Mouse (Mus musculus): ENCODE data around the gene Zwilch. TPM values are rescaled to one million over a fixed set of nuclear protein-coding genes. Genes with fewer than 3 reads are reported as not detected.
"Not testable (repeated sequence)": the region's sequence is repeated elsewhere in the genome, so short reads cannot be mapped to it uniquely, and the experiment has no call there.

Zwilch gene
- polyA plus RNA-seq, 1 experiment from 2014 or later = 5.1 TPM

- not testable (repeated sequence) for H3K4me3 ChIP-seq (ENCODE audit: low read depth, low read length); H3K27me3 ChIP-seq (ENCODE audit: control insufficient read depth, insufficient read depth, low read depth, low read length); H3K36me3 ChIP-seq (ENCODE audit: control insufficient read depth, insufficient read depth, low read length); H3K9me3 ChIP-seq (replicated peaks; ENCODE audit: control insufficient read depth, low read length, poor library complexity, severe bottlenecking); H3K9ac ChIP-seq (ENCODE audit: low read depth, low read length); H3K27ac ChIP-seq (ENCODE audit: low read length); ATAC-seq; H3K4me1 ChIP-seq (ENCODE audit: control insufficient read depth, insufficient read depth, low read length); H3K4me2 ChIP-seq (ENCODE audit: low read length)
- WGBS = 69% methylated on average over 3 of the region's 3 CpGs
Observed at GRCm38 (mm10) chr9:64124846-64125245, 48.1 kb downstream of the Zwilch start.

DNA sequence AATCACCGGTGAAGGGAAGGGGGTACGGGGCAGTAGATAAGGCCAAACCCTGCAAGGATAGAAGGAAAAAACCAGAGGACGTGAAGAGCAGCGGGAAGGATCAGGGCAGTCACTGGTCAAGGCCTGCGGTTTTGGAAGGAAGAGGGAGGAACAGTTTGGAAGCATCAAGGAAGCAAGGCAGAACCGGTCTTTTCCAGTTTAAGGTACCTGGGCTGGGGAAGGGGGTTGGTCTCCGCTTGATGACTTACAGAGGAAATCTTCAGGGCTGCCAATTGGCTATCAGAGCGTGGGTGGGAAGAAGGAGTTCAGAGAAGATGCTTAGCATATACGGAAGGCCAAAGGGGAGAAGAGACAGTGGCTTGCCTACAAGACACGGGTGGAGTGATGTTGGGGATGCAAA lies 50.3 kb downstream of the Zwilch start:
- no peaks in the 10 kb centered on the region for H3K27me3 ChIP-seq (ENCODE audit: control insufficient read depth, insufficient read depth, low read depth, low read length)
- H3K9ac ChIP-seq (ENCODE audit: low read depth, low read length) = no peak overlapping the region
- no peak for ATAC-seq
- H3K36me3 ChIP-seq (ENCODE audit: control insufficient read depth, insufficient read depth, low read length) = no peaks in the 10 kb centered on the region
- no peaks in the 10 kb centered on the region for H3K4me1 ChIP-seq (ENCODE audit: control insufficient read depth, insufficient read depth, low read length)
- WGBS = 96% methylated on average over 10 of the region's 10 CpGs
- no peak overlapping the region for H3K27ac ChIP-seq (ENCODE audit: low read length)
- no peak overlapping the region for H3K4me2 ChIP-seq (ENCODE audit: low read length)
- H3K4me3 ChIP-seq (ENCODE audit: low read depth, low read length) = no peak overlapping the region
- H3K9me3 ChIP-seq (replicated peaks; ENCODE audit: control insufficient read depth, low read length, poor library complexity, severe bottlenecking) = no peaks in the 10 kb centered on the region

- ATAC-seq = no peak
- Histone ChIP-seq H3K9ac (ENCODE audit: low read depth, low read length) (no peak overlapping the region), H3K27ac (ENCODE audit: low read length) (no peak overlapping the region), H3K4me2 (ENCODE audit: low read length) (no peak overlapping the region), H3K27me3 (ENCODE audit: control insufficient read depth, insufficient read depth, low read depth, low read length) (no peaks in the 10 kb centered on the region), H3K36me3 (ENCODE audit: control insufficient read depth, insufficient read depth, low read length) (no peaks in the 10 kb centered on the region), H3K4me3 (ENCODE audit: low read depth, low read length) (no peak overlapping the region), H3K4me1 (ENCODE audit: control insufficient read depth, insufficient read depth, low read length) (no peaks in the 10 kb centered on the region), H3K9me3 (replicated peaks; ENCODE audit: control insufficient read depth, low read length, poor library complexity, severe bottlenecking) (no peaks in the 10 kb centered on the region)
- WGBS = 43% methylated on average over 11 of the region's 11 CpGs
Observed at GRCm38 (mm10) chr9:64120584-64121277, 52.2 kb downstream of the Zwilch start.

GRCm38 (mm10) chr9:64119898-64120297 lies 53.0 kb downstream of the Zwilch start:
- Histone ChIP-seq H3K9me3 (replicated peaks; ENCODE audit: control insufficient read depth, low read length, poor library complexity, severe bottlenecking) (no peaks in the 10 kb centered on the region), H3K27ac (ENCODE audit: low read length) (no peak overlapping the region), H3K36me3 (ENCODE audit: control insufficient read depth, insufficient read depth, low read length) (no peaks in the 10 kb centered on the region), H3K4me1 (ENCODE audit: control insufficient read depth, insufficient read depth, low read length) (no peaks in the 10 kb centered on the region), H3K9ac (ENCODE audit: low read depth, low read length) (no peak overlapping the region), H3K4me2 (ENCODE audit: low read length) (no peak overlapping the region), H3K27me3 (ENCODE audit: control insufficient read depth, insufficient read depth, low read depth, low read length) (no peaks in the 10 kb centered on the region), H3K4me3 (ENCODE audit: low read depth, low read length) (no peak overlapping the region)
- 31% methylated on average over 8 of the region's 8 CpGs for WGBS
- no peak for ATAC-seq

GRCm38 (mm10) chr9:64116876-64117275 lies 56.0 kb downstream of the Zwilch start, which contains the start of gene Lctl:
Lctl (plus strand) TSS chr9:64117147.
- H3K9ac ChIP-seq (ENCODE audit: low read depth, low read length) = no peak within 1 kb of the TSS
- no peak within 1 kb of the TSS for H3K4me3 ChIP-seq (ENCODE audit: low read depth, low read length)
- H3K4me2 ChIP-seq (ENCODE audit: low read length) = no peak within 1 kb of the TSS
- 73% methylated on average over 3 of the region's 3 CpGs for WGBS
- no peak for ATAC-seq
- no peaks in the 10 kb centered on the region for H3K9me3 ChIP-seq (replicated peaks; ENCODE audit: control insufficient read depth, low read length, poor library complexity, severe bottlenecking)
- H3K27me3 ChIP-seq (ENCODE audit: control insufficient read depth, insufficient read depth, low read depth, low read length) = no peaks in the 10 kb centered on the region
- H3K27ac ChIP-seq (ENCODE audit: low read length) = no peak within 1 kb of the TSS
- H3K36me3 ChIP-seq (ENCODE audit: control insufficient read depth, insufficient read depth, low read length) = no peaks in the 10 kb centered on the region
- H3K4me1 ChIP-seq (ENCODE audit: control insufficient read depth, insufficient read depth, low read length) = no peaks in the 10 kb centered on the region

- no peaks in the 10 kb centered on the region for H3K36me3 ChIP-seq (ENCODE audit: control insufficient read depth, insufficient read depth, low read length)
- no peak overlapping the region for H3K27ac ChIP-seq (ENCODE audit: low read length)
- no peak overlapping the region for H3K4me2 ChIP-seq (ENCODE audit: low read length)
- no peaks in the 10 kb centered on the region for H3K27me3 ChIP-seq (ENCODE audit: control insufficient read depth, insufficient read depth, low read depth, low read length)
- ATAC-seq = no peak
- H3K9me3 ChIP-seq (replicated peaks; ENCODE audit: control insufficient read depth, low read length, poor library complexity, severe bottlenecking) = no peaks in the 10 kb centered on the region
- 87% methylated on average over 6 of the region's 6 CpGs for WGBS
- H3K4me3 ChIP-seq (ENCODE audit: low read depth, low read length) = no peak overlapping the region
- no peak overlapping the region for H3K9ac ChIP-seq (ENCODE audit: low read depth, low read length)
- H3K4me1 ChIP-seq (ENCODE audit: control insufficient read depth, insufficient read depth, low read length) = no peaks in the 10 kb centered on the region
Observed at GRCm38 (mm10) chr9:64115756-64116155, 57.1 kb downstream of the Zwilch start.

DNA sequence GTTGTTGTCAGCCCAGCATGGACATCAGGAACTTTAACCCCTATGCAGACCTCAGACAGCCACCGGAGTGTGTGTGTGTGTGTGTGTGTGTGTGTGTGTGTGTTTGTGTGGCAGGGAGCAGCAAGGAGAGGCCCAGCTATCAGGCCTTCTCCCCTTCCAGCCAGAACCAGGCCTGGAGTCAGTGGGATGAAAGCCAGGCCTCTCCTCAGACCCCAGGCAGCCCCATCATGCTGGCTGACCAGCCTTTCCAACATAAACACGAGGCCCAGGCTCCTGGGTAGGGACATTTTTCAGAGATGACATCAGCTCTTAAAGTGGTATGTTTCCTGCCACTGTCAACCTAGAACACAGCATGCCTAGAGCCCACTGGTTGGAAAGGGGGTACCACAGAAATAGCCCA lies 58.3 kb downstream of the Zwilch start:
- no peak overlapping the region for H3K4me2 ChIP-seq (ENCODE audit: low read length)
- 55% methylated on average over 2 of the region's 2 CpGs for WGBS

GRCm38 (mm10) chr9:64110502-64110901 lies 62.4 kb downstream of the Zwilch start:
- no peak overlapping the region for H3K27ac ChIP-seq (ENCODE audit: low read length)
- no peak overlapping the region for H3K9ac ChIP-seq (ENCODE audit: low read depth, low read length)
- H3K4me3 ChIP-seq (ENCODE audit: low read depth, low read length) = no peak overlapping the region
- H3K27me3 ChIP-seq (ENCODE audit: control insufficient read depth, insufficient read depth, low read depth, low read length) = no peaks in the 10 kb centered on the region
- H3K9me3 ChIP-seq (replicated peaks; ENCODE audit: control insufficient read depth, low read length, poor library complexity, severe bottlenecking) = no peaks in the 10 kb centered on the region
- no peaks in the 10 kb centered on the region for H3K36me3 ChIP-seq (ENCODE audit: control insufficient read depth, insufficient read depth, low read length)
- no peaks in the 10 kb centered on the region for H3K4me1 ChIP-seq (ENCODE audit: control insufficient read depth, insufficient read depth, low read length)
- H3K4me2 ChIP-seq (ENCODE audit: low read length) = no peak overlapping the region
- no peak for ATAC-seq
- 94% methylated on average over 16 of the region's 16 CpGs for WGBS

More for the DNA sequence above, 58.3 kb downstream of the Zwilch start:
- no peak overlapping the region for H3K4me3 ChIP-seq (ENCODE audit: low read depth, low read length)
- no peak for ATAC-seq
- H3K9me3 ChIP-seq (replicated peaks; ENCODE audit: control insufficient read depth, low read length, poor library complexity, severe bottlenecking) = no peaks in the 10 kb centered on the region
- H3K4me1 ChIP-seq (ENCODE audit: control insufficient read depth, insufficient read depth, low read length) = no peaks in the 10 kb centered on the region
- H3K36me3 ChIP-seq (ENCODE audit: control insufficient read depth, insufficient read depth, low read length) = no peaks in the 10 kb centered on the region
- no peak overlapping the region for H3K27ac ChIP-seq (ENCODE audit: low read length)
- H3K9ac ChIP-seq (ENCODE audit: low read depth, low read length) = no peak overlapping the region
- H3K27me3 ChIP-seq (ENCODE audit: control insufficient read depth, insufficient read depth, low read depth, low read length) = no peaks in the 10 kb centered on the region

- no peak for ATAC-seq
- 83% methylated on average over 6 of the region's 6 CpGs for WGBS
Observed at GRCm38 (mm10) chr9:64105301-64105700, 67.6 kb downstream of the Zwilch start.

More at GRCm38 (mm10) chr9:64105301-64105700, 67.6 kb downstream of the Zwilch start:
- Histone ChIP-seq H3K4me3 (ENCODE audit: low read depth, low read length) (no peak overlapping the region), H3K36me3 (ENCODE audit: control insufficient read depth, insufficient read depth, low read length) (no peaks in the 10 kb centered on the region), H3K9ac (ENCODE audit: low read depth, low read length) (no peak overlapping the region), H3K27me3 (ENCODE audit: control insufficient read depth, insufficient read depth, low read depth, low read length) (no peaks in the 10 kb centered on the region), H3K4me1 (ENCODE audit: control insufficient read depth, insufficient read depth, low read length) (no peaks in the 10 kb centered on the region), H3K4me2 (ENCODE audit: low read length) (no peak overlapping the region), H3K9me3 (replicated peaks; ENCODE audit: control insufficient read depth, low read length, poor library complexity, severe bottlenecking) (no peaks in the 10 kb centered on the region), H3K27ac (ENCODE audit: low read length) (no peak overlapping the region)

Data from midbrain, embryonic 16.5 days (tissue).